Mouse (Mus musculus): ENCODE measurements at regions not wholly inside any gene's neighbourhood (a gene's known extent, or its start where the extent isn't known, plus 50 kb on each side); places are given as distances from the start of the nearest gene placed in this dataset.

GRCm38 (mm10) chr6:52417439-52418124 is 104.3 kb downstream of the Evx1 start:
- Histone ChIP-seq H3K27ac (no peak overlapping the region), H3K36me3 (replicated peaks) (no peaks in the 10 kb centered on the region), H3K4me3 (no peak overlapping the region), H3K27me3 (replicated peaks) (no peaks in the 10 kb centered on the region), H3K4me2 (no peak overlapping the region), H3K9me3 (no peaks in the 10 kb centered on the region), H3K4me1 (0 out of 2 replicates have a peak, but pooled peaks cover 3% of the 10 kb centered on the region), H3K9ac (no peak overlapping the region)
- 64% methylated on average over 10 of the region's 10 CpGs for WGBS
- no peak for ATAC-seq (replicated peaks)

- ATAC-seq (replicated peaks): no peak
- Histone ChIP-seq H3K4me1 (0 out of 2 replicates have a peak, but pooled peaks cover 3% of the 10 kb centered on the region), H3K9ac (no peak overlapping the region), H3K4me3 (no peak overlapping the region), H3K36me3 (replicated peaks) (no peaks in the 10 kb centered on the region), H3K27ac (no peak overlapping the region), H3K27me3 (replicated peaks) (no peaks in the 10 kb centered on the region), H3K9me3 (no peaks in the 10 kb centered on the region), H3K4me2 (no peak overlapping the region)
- WGBS: 47% methylated on average over 12 of the region's 12 CpGs
Observed at GRCm38 (mm10) chr6:52418451-52419170, 105.3 kb downstream of the Evx1 start.

GRCm38 (mm10) chr6:52420276-52420970 is 107.1 kb downstream of the Evx1 start:
- no peak overlapping the region for H3K4me3 ChIP-seq
- no peak overlapping the region for H3K4me2 ChIP-seq
- 85% methylated on average over 7 of the region's 7 CpGs for WGBS
- no peak overlapping the region for H3K9ac ChIP-seq
- 0 out of 2 replicates have a peak, but pooled peaks cover 3% of the 10 kb centered on the region for H3K4me1 ChIP-seq
- no peaks in the 10 kb centered on the region for H3K36me3 ChIP-seq (replicated peaks)
- H3K27me3 ChIP-seq (replicated peaks): no peaks in the 10 kb centered on the region
- no peak overlapping the region for H3K27ac ChIP-seq
- no peak for ATAC-seq (replicated peaks)
- H3K9me3 ChIP-seq: no peaks in the 10 kb centered on the region

GRCm38 (mm10) chr6:52421771-52422170 is 108.5 kb downstream of the Evx1 start:
- Histone ChIP-seq H3K27me3 (replicated peaks) (no peaks in the 10 kb centered on the region), H3K9ac (no peak overlapping the region), H3K27ac (no peak overlapping the region), H3K4me1 (no peaks in the 10 kb centered on the region), H3K9me3 (no peaks in the 10 kb centered on the region), H3K36me3 (replicated peaks) (no peaks in the 10 kb centered on the region), H3K4me3 (no peak overlapping the region), H3K4me2 (no peak overlapping the region)
- 86% methylated on average over 6 of the region's 6 CpGs for WGBS
- no peak for ATAC-seq (replicated peaks)

GRCm38 (mm10) chr6:52422686-52423085 is 109.4 kb downstream of the Evx1 start:
- WGBS: 81% methylated on average over 10 of the region's 10 CpGs
- ATAC-seq (replicated peaks): no peak
- Histone ChIP-seq H3K4me1 (no peaks in the 10 kb centered on the region), H3K4me3 (no peak overlapping the region), H3K9me3 (no peaks in the 10 kb centered on the region), H3K9ac (no peak overlapping the region), H3K27ac (no peak overlapping the region), H3K4me2 (no peak overlapping the region), H3K27me3 (replicated peaks) (no peaks in the 10 kb centered on the region), H3K36me3 (replicated peaks) (no peaks in the 10 kb centered on the region)

- H3K9me3 ChIP-seq: no peaks in the 10 kb centered on the region
- H3K27ac ChIP-seq: no peak overlapping the region
- ATAC-seq (replicated peaks): no peak
- no peak overlapping the region for H3K4me3 ChIP-seq
- 90% methylated on average over 7 of the region's 7 CpGs for WGBS
- H3K36me3 ChIP-seq (replicated peaks): no peaks in the 10 kb centered on the region
- H3K4me1 ChIP-seq: no peaks in the 10 kb centered on the region
- H3K9ac ChIP-seq: no peak overlapping the region
- no peaks in the 10 kb centered on the region for H3K27me3 ChIP-seq (replicated peaks)
- H3K4me2 ChIP-seq: no peak overlapping the region
Observed at GRCm38 (mm10) chr6:52423581-52424107, 110.3 kb downstream of the Evx1 start.

- H3K9ac ChIP-seq: no peak overlapping the region
- WGBS: 90% methylated on average over 5 of the region's 5 CpGs
- ATAC-seq (replicated peaks): no peak
- no peak overlapping the region for H3K4me2 ChIP-seq
- H3K4me1 ChIP-seq: no peaks in the 10 kb centered on the region
- no peaks in the 10 kb centered on the region for H3K36me3 ChIP-seq (replicated peaks)
- no peaks in the 10 kb centered on the region for H3K27me3 ChIP-seq (replicated peaks)
- H3K9me3 ChIP-seq: no peaks in the 10 kb centered on the region
- no peak overlapping the region for H3K27ac ChIP-seq
- no peak overlapping the region for H3K4me3 ChIP-seq
Observed at GRCm38 (mm10) chr6:52424440-52424839, 111.1 kb downstream of the Evx1 start.

- H3K9me3 ChIP-seq: no peaks in the 10 kb centered on the region
- no peaks in the 10 kb centered on the region for H3K36me3 ChIP-seq (replicated peaks)
- no peaks in the 10 kb centered on the region for H3K27me3 ChIP-seq (replicated peaks)
- no peak overlapping the region for H3K4me2 ChIP-seq
- H3K27ac ChIP-seq: no peak overlapping the region
- 93% methylated on average over 4 of the region's 4 CpGs for WGBS
- no peak overlapping the region for H3K9ac ChIP-seq
- H3K4me3 ChIP-seq: no peak overlapping the region
- ATAC-seq (replicated peaks): no peak
- no peaks in the 10 kb centered on the region for H3K4me1 ChIP-seq
Observed at GRCm38 (mm10) chr6:52425082-52425481, 111.8 kb downstream of the Evx1 start.

GRCm38 (mm10) chr6:52428489-52429203 is 115.3 kb downstream of the Evx1 start:
- no peak for ATAC-seq (replicated peaks)
- Histone ChIP-seq H3K4me1 (no peaks in the 10 kb centered on the region), H3K4me2 (no peak overlapping the region), H3K27ac (no peak overlapping the region), H3K27me3 (replicated peaks) (no peaks in the 10 kb centered on the region), H3K4me3 (no peak overlapping the region), H3K9ac (no peak overlapping the region), H3K36me3 (replicated peaks) (no peaks in the 10 kb centered on the region), H3K9me3 (no peaks in the 10 kb centered on the region)
- WGBS: 82% methylated on average over 11 of the region's 11 CpGs

GRCm38 (mm10) chr6:52429204-52429552 is 115.9 kb downstream of the Evx1 start:
- no peak for ATAC-seq (replicated peaks)
- Histone ChIP-seq H3K27ac (no peak overlapping the region), H3K4me2 (no peak overlapping the region), H3K9me3 (no peaks in the 10 kb centered on the region), H3K9ac (no peak overlapping the region), H3K4me1 (no peaks in the 10 kb centered on the region), H3K36me3 (replicated peaks) (no peaks in the 10 kb centered on the region), H3K27me3 (replicated peaks) (no peaks in the 10 kb centered on the region), H3K4me3 (no peak overlapping the region)
- WGBS: 92% methylated on average over 5 of the region's 5 CpGs

- WGBS: 76% methylated on average over 2 of the region's 2 CpGs
- Histone ChIP-seq H3K4me1 (no peaks in the 10 kb centered on the region), H3K9me3 (no peaks in the 10 kb centered on the region), H3K27me3 (replicated peaks) (no peaks in the 10 kb centered on the region), H3K4me3 (no peak overlapping the region), H3K9ac (no peak overlapping the region), H3K36me3 (replicated peaks) (no peaks in the 10 kb centered on the region), H3K27ac (no peak overlapping the region), H3K4me2 (no peak overlapping the region)
- no peak for ATAC-seq (replicated peaks)
Observed at GRCm38 (mm10) chr6:52433234-52433633, 119.9 kb downstream of the Evx1 start.

- no peak for ATAC-seq (replicated peaks)
- H3K4me1 ChIP-seq: no peaks in the 10 kb centered on the region
- H3K27me3 ChIP-seq (replicated peaks): no peaks in the 10 kb centered on the region
- H3K4me2 ChIP-seq: no peak overlapping the region
- no peaks in the 10 kb centered on the region for H3K36me3 ChIP-seq (replicated peaks)
- no peak overlapping the region for H3K4me3 ChIP-seq
- H3K27ac ChIP-seq: no peak overlapping the region
- no peaks in the 10 kb centered on the region for H3K9me3 ChIP-seq
- WGBS: 82% methylated on average over 4 of the region's 4 CpGs
- no peak overlapping the region for H3K9ac ChIP-seq
Observed at GRCm38 (mm10) chr6:52434771-52435170, 121.5 kb downstream of the Evx1 start.
